ENCODE assay signal across 8 mouse cellular contexts in the genomic region with DNA sequence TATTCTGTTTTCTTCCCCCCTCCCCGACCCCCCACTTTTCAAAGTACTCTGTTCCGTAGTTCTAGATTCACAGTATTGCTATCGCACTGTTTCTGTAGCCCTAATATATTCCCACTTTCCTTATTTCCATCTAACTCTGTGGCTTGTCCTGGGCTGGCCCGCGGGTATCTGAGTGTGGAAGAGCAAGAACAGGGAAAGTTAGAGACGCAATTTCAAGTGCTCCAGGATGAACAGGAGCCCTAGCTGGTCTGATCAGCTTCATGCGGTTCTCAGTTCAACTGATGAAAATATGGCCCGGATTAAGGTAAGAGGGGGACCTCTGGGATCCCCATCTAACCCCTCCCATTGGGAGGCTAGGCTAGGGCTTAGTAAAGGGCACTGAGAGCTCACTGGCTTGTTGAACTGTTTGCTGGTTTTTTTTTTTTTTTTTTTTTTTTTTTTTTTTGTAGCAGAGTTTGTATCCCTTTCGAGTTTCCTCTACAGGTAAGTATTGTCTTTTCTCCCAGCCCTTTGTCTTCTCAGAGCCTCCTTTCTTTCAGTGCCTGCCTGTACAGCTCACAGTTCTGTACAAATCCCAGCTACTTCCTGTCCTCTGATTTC. TPM values are rescaled to one million over a fixed set of nuclear protein-coding genes. Genes with fewer than 3 reads are reported as not detected.
DNase-seq lines count a peak whose midpoint lies in the region; ATAC-seq and TF ChIP-seq lines count a peak whose summit lies in the region.

No protein-coding gene starts in this region.

- no peaks in the 10 kb centered on the region; the same call in 1 of the 2 replicates for H3K36me3 ChIP-seq in heart, embryonic 16.5 days (ENCODE audit: control insufficient read depth, insufficient read depth)
- H3K36me3 ChIP-seq in ES-E14 (ENCODE audit: control insufficient read depth, insufficient read depth, low read length, poor library complexity, severe bottlenecking) = peaks cover 3% of the 10 kb centered on the region
- H3K36me3 ChIP-seq in forebrain, embryonic 14.5 days (ENCODE audit: control insufficient read depth, insufficient read depth, low read length) = no peaks in the 10 kb centered on the region
- H3K36me3 ChIP-seq in liver, embryonic 15.5 days (replicated peaks) = peaks cover 3% of the 10 kb centered on the region; the same call in 1 of the 2 replicates

- peak overlapping the region; percentile 78 for H3K4me3 ChIP-seq in heart, embryonic 16.5 days (ENCODE audit: low read length)
- H3K4me3 ChIP-seq in ES-E14 (ENCODE audit: insufficient read depth in 1 of 2, low read depth in 1 of 2, low read length in 2 of 2, poor library complexity in 1 of 2, severe bottlenecking in 1 of 2) = peak overlapping the region; percentile 64 to 79
- H3K4me3 ChIP-seq in forebrain, embryonic 14.5 days (ENCODE audit: low read depth, low read length) = peak overlapping the region; percentile 54
- H3K4me3 ChIP-seq in liver, embryonic 15.5 days (replicated peaks) = peak overlapping the region; percentile 68

- peak; percentile 7 for ATAC-seq in heart, embryonic 16.5 days (replicated peaks; ENCODE audit: extremely low read depth, insufficient read depth, low FRiP score)
- no peak; the same call in 1 of the 2 replicates for ATAC-seq in forebrain, embryonic 14.5 days
- ATAC-seq in liver, embryonic 15.5 days (ENCODE audit: insufficient read depth) = no peak; the same call in 1 of the 2 replicates

- H3K4me2 ChIP-seq in heart, embryonic 16.5 days (ENCODE audit: low read depth, low read length) = peak overlapping the region; percentile 98
- peak overlapping the region; percentile 85 for H3K4me2 ChIP-seq in forebrain, embryonic 14.5 days (ENCODE audit: low read length)
- H3K4me2 ChIP-seq in liver, embryonic 15.5 days = peak overlapping the region; percentile 86

- peak overlapping the region; percentile 35; the same call in 1 of the 2 replicates for H3K27ac ChIP-seq in heart, embryonic 16.5 days (ENCODE audit: low read length)
- no peak overlapping the region; the same call in 1 of the 2 replicates for H3K27ac ChIP-seq in ES-E14 (ENCODE audit: insufficient read depth, low read depth, low read length, poor library complexity, severe bottlenecking)
- H3K27ac ChIP-seq in forebrain, embryonic 14.5 days (ENCODE audit: low read depth, low read length) = no peak overlapping the region
- H3K27ac ChIP-seq in liver, embryonic 15.5 days (replicated peaks) = peak overlapping the region; percentile 69

- H3K9me3 ChIP-seq in heart, embryonic 16.5 days (replicated peaks; ENCODE audit: control insufficient read depth, low read length) = no peaks in the 10 kb centered on the region
- no peaks in the 10 kb centered on the region for H3K9me3 ChIP-seq in ES-E14 (ENCODE audit: control insufficient read depth, insufficient read depth, low read depth, low read length)
- H3K9me3 ChIP-seq in forebrain, embryonic 14.5 days (replicated peaks; ENCODE audit: control insufficient read depth, low read length) = no peaks in the 10 kb centered on the region
- no peaks in the 10 kb centered on the region for H3K9me3 ChIP-seq in liver, embryonic 15.5 days (replicated peaks)

- H3K27me3 ChIP-seq in heart, embryonic 16.5 days (ENCODE audit: control insufficient read depth, insufficient read depth, low read length) = no peaks in the 10 kb centered on the region
- H3K27me3 ChIP-seq in forebrain, embryonic 14.5 days (replicated peaks; ENCODE audit: control insufficient read depth, insufficient read depth, low read length) = no peaks in the 10 kb centered on the region
- H3K27me3 ChIP-seq in liver, embryonic 15.5 days = no peaks in the 10 kb centered on the region

- 4% methylated on average over 9 of the region's 9 CpGs for WGBS in heart, embryonic 16.5 days
- WGBS in forebrain, embryonic 14.5 days = 6% methylated on average over 9 of the region's 9 CpGs
- WGBS in liver, embryonic 15.5 days (ENCODE audit: insufficient replicate concordance) = 5% methylated on average over 9 of the region's 9 CpGs

- in situ Hi-C loops in ES-E14 (cut with MboI; ENCODE audit: low sequenced_read_pairs in 2 of 2, unreplicated experiment in 2 of 2) = no loop called here

- no peak for DNase-seq in heart, postnatal 4 days
- DNase-seq in ES-E14 (ENCODE audit: low read depth, low spot score) = no peak
- DNase-seq in forebrain, embryonic 14.5 days (ENCODE audit: low spot score) = no peak
- no peak for DNase-seq in ovary, adult 18-20 months (ENCODE audit: low spot score)
- no peak for DNase-seq in gastrocnemius, postnatal 10 days
- DNase-seq in kidney, postnatal 25 days = no peak

- H3K9ac ChIP-seq in heart, embryonic 16.5 days (ENCODE audit: low read length) = peak overlapping the region; percentile 80
- H3K9ac ChIP-seq in ES-E14 (ENCODE audit: insufficient read depth, low read depth, low read length, poor library complexity, severe bottlenecking) = peak overlapping the region; percentile 75
- H3K9ac ChIP-seq in forebrain, embryonic 14.5 days (ENCODE audit: low read length) = peak overlapping the region; percentile 66
- H3K9ac ChIP-seq in liver, embryonic 15.5 days = peak overlapping the region; percentile 68

- H3K4me1 ChIP-seq in heart, embryonic 16.5 days (ENCODE audit: control insufficient read depth, insufficient read depth, low read length) = peaks cover 12% of the 10 kb centered on the region
- no peaks in the 10 kb centered on the region for H3K4me1 ChIP-seq in ES-E14 (ENCODE audit: control insufficient read depth in 2 of 2, insufficient read depth in 2 of 2, low read length in 2 of 2, poor library complexity in 1 of 2)
- H3K4me1 ChIP-seq in forebrain, embryonic 14.5 days (ENCODE audit: control insufficient read depth, insufficient read depth, low read length) = peaks cover 12% of the 10 kb centered on the region
- peaks cover 21% of the 10 kb centered on the region for H3K4me1 ChIP-seq in liver, embryonic 15.5 days (replicated peaks)

TF ChIP-seq in ES-E14, 5 proteins besides CTCF, POLR2A, EP300 and RAD21:
- TF ChIP-seq ZNF384 (IDR thresholded peaks at IDR 0.05; ENCODE audit: low read depth, low read length) (peak; percentile 71), MAFK (IDR thresholded peaks at IDR 0.05; ENCODE audit: insufficient read depth, low read depth, low read length) (no peak)
TF ChIP-seq in ES-E14: peak in this region for 1.

RNA-seq across cellular contexts. Expression of a gene that starts 0.6 kb away (rescaled TPM):
- 14.8 and 16.0 TPM in 2 replicates for polyA plus RNA-seq in heart, embryonic 16.5 days (2015; fragmentation: Nextera tagmentation; extraction: Ambion mirVana)
- total RNA-seq in heart, postnatal 4 days (2021) = 10 to 100 TPM; 10.2 to 10.5 TPM
- total RNA-seq in ES-E14 (2012; rRNA removed) = 18.6 and 21.9 TPM in 2 replicates
- polyA plus RNA-seq in forebrain, embryonic 14.5 days (2014; fragmentation: Nextera tagmentation; extraction: Ambion mirVana) = 14.6 and 16.9 TPM in 2 replicates
- 10.1 and 10.4 TPM in 2 replicates for polyA plus RNA-seq in liver, embryonic 15.5 days (2015; fragmentation: Nextera tagmentation; extraction: Ambion mirVana)
- 1 to 10 TPM; 5.0 to 7.5 TPM for total RNA-seq in gastrocnemius, postnatal 10 days (2021)

RNA-seq across cellular contexts. Expression of a gene that starts 0.7 kb away (rescaled TPM):
- 39.8 and 45.0 TPM in 2 replicates for polyA plus RNA-seq in heart, embryonic 16.5 days (2015; fragmentation: Nextera tagmentation; extraction: Ambion mirVana)
- total RNA-seq in heart, postnatal 4 days (2021) = 10 to 100 TPM; 26.5 to 32.4 TPM
- 15.8 and 18.7 TPM in 2 replicates for total RNA-seq in ES-E14 (2012; rRNA removed)
- polyA plus RNA-seq in forebrain, embryonic 14.5 days (2014; fragmentation: Nextera tagmentation; extraction: Ambion mirVana) = 13.2 and 15.2 TPM in 2 replicates
- polyA plus RNA-seq in liver, embryonic 15.5 days (2015; fragmentation: Nextera tagmentation; extraction: Ambion mirVana) = 8.9 and 9.9 TPM in 2 replicates
- 10 to 100 TPM; 23.0 to 25.6 TPM for total RNA-seq in gastrocnemius, postnatal 10 days (2021)

RNA-seq across cellular contexts. Expression of a gene that starts 11.9 kb away (rescaled TPM):
- polyA plus RNA-seq in heart, embryonic 16.5 days (2015; fragmentation: Nextera tagmentation; extraction: Ambion mirVana) = 3.3 and 3.6 TPM in 2 replicates
- 1 to 10 TPM; 1.9 to 2.1 TPM for total RNA-seq in heart, postnatal 4 days (2021)
- total RNA-seq in ES-E14 (2012; rRNA removed) = 15.3 and 20.6 TPM in 2 replicates
- polyA plus RNA-seq in forebrain, embryonic 14.5 days (2014; fragmentation: Nextera tagmentation; extraction: Ambion mirVana) = 4.0 and 4.8 TPM in 2 replicates
- 4.7 and 5.3 TPM in 2 replicates for polyA plus RNA-seq in liver, embryonic 15.5 days (2015; fragmentation: Nextera tagmentation; extraction: Ambion mirVana)
- 1 to 10 TPM; 2.9 to 3.0 TPM for total RNA-seq in gastrocnemius, postnatal 10 days (2021)

RNA-seq across cellular contexts. Expression of a gene that starts 23.5 kb away (rescaled TPM):
- 934 and 942 TPM in 2 replicates for polyA plus RNA-seq in heart, embryonic 16.5 days (2015; fragmentation: Nextera tagmentation; extraction: Ambion mirVana)
- total RNA-seq in heart, postnatal 4 days (2021) = 100 to 1,000 TPM; 393 to 438 TPM
- 444 and 682 TPM in 2 replicates for total RNA-seq in ES-E14 (2012; rRNA removed)
- polyA plus RNA-seq in forebrain, embryonic 14.5 days (2014; fragmentation: Nextera tagmentation; extraction: Ambion mirVana) = 561 and 632 TPM in 2 replicates
- polyA plus RNA-seq in liver, embryonic 15.5 days (2015; fragmentation: Nextera tagmentation; extraction: Ambion mirVana) = 835 and 937 TPM in 2 replicates
- 100 to 1,000 TPM; 241 to 242 TPM for total RNA-seq in gastrocnemius, postnatal 10 days (2021)

RNA-seq across cellular contexts. Expression of a gene that starts 57.4 kb away (rescaled TPM):
- 580 and 585 TPM in 2 replicates for polyA plus RNA-seq in heart, embryonic 16.5 days (2015; fragmentation: Nextera tagmentation; extraction: Ambion mirVana)
- 100 to 1,000 TPM; 438 to 466 TPM for total RNA-seq in heart, postnatal 4 days (2021)
- total RNA-seq in ES-E14 (2012; rRNA removed) = 197 and 262 TPM in 2 replicates
- 910 and 955 TPM in 2 replicates for polyA plus RNA-seq in forebrain, embryonic 14.5 days (2014; fragmentation: Nextera tagmentation; extraction: Ambion mirVana)
- polyA plus RNA-seq in liver, embryonic 15.5 days (2015; fragmentation: Nextera tagmentation; extraction: Ambion mirVana) = 291 and 322 TPM in 2 replicates
- 100 to 1,000 TPM; 300 to 334 TPM for total RNA-seq in gastrocnemius, postnatal 10 days (2021)

Comparison
In these comparisons a context has a peak if more than half of its experiments do, and no peak if none do; other contexts are left out.
1. H3K27ac ChIP-seq: peak in heart, embryonic 16.5 days (single experiment) and liver, embryonic 15.5 days (single experiment); none in ES-E14 (single experiment) and forebrain, embryonic 14.5 days (single experiment).
2. Peak in every context shown above with its lines, with median percentiles within 50 percentile points of each other: H3K4me2 ChIP-seq, H3K4me3 ChIP-seq and H3K9ac ChIP-seq.